10 mouse cellular contexts compared by ENCODE assay signal in genomic region chr14:45654876-45655416, GRCm38 (mm10). TPM values are rescaled to one million over a fixed set of nuclear protein-coding genes. Genes with fewer than 3 reads are reported as not detected.
DNase-seq lines count a peak whose midpoint lies in the region; ATAC-seq and TF ChIP-seq lines count a peak whose summit lies in the region.
"Had no signal": no experiment of that assay in that cellular context is flagged by ENCODE, and none has a peak within 500 bp of the region (broad histone marks: within the 10 kb centered on the region; RNA-seq: fewer than 3 reads in every experiment).

No protein-coding gene starts in this region.

- no peaks in the 10 kb centered on the region for H3K9me3 ChIP-seq in heart, embryonic 14.5 days (ENCODE audit: control insufficient read depth, low read length)
- no peaks in the 10 kb centered on the region for H3K9me3 ChIP-seq in forebrain, postnatal 0 days (ENCODE audit: low read length)
- H3K9me3 ChIP-seq in liver, embryonic 15.5 days (replicated peaks): no peaks in the 10 kb centered on the region

- intact Hi-C loops in gastrocnemius, postnatal 14 days (cut with DNase I; ENCODE audit: low total_unique reads): no loop called here

- DNase-seq in heart, postnatal 4 days: no peak
- no peak for DNase-seq in forebrain, postnatal 0 days
- no peak for DNase-seq in T-cell, adult 2 months (ENCODE audit: low spot score)
- no peak for DNase-seq in gastrocnemius, postnatal 14 days
- DNase-seq: cerebellum, adult 11 months; right cerebral cortex, postnatal 4 days had no signal

- H3K36me3 ChIP-seq in heart, embryonic 14.5 days (ENCODE audit: control insufficient read depth, insufficient read depth, low read length): 0 out of 2 replicates have a peak, but pooled peaks cover 3% of the 10 kb centered on the region
- no peaks in the 10 kb centered on the region for H3K36me3 ChIP-seq in forebrain, postnatal 0 days (ENCODE audit: insufficient read depth)
- no peaks in the 10 kb centered on the region; the same call in 1 of the 2 replicates for H3K36me3 ChIP-seq in liver, embryonic 15.5 days (replicated peaks)

- no peak overlapping the region for H3K4me3 ChIP-seq in heart, embryonic 14.5 days (ENCODE audit: control insufficient read depth in 1 of 2, insufficient read depth in 1 of 2, low read depth in 1 of 2, low read length in 2 of 2)
- H3K4me3 ChIP-seq in bone marrow, adult 2 months (replicated peaks; ENCODE audit: control insufficient read depth, low read depth, low read length): peak overlapping the region; percentile 29
- no peak overlapping the region; the same call in 1 of the 2 replicates for H3K4me3 ChIP-seq in forebrain, postnatal 0 days (ENCODE audit: low read depth, low read length)
- H3K4me3 ChIP-seq in liver, embryonic 15.5 days (replicated peaks): peak overlapping the region; percentile 74

- ATAC-seq in heart, embryonic 14.5 days (ENCODE audit: insufficient number of reproducible peaks, insufficient read depth, low FRiP score, low read depth): no peak
- no peak for ATAC-seq in forebrain, postnatal 0 days
- ATAC-seq in liver, embryonic 15.5 days (ENCODE audit: insufficient read depth): no peak
- ATAC-seq in monocyte, adult 5-6 weeks (replicated peaks; ENCODE audit: insufficient number of reproducible peaks, low FRiP score, low TSS enrichment, poor library complexity, severe bottlenecking): no peak

- no peak for TF ChIP-seq CTCF in bone marrow, adult 2 months (IDR thresholded peaks at IDR 0.05; ENCODE audit: control insufficient read depth, insufficient read depth, low read length)
- no peak for TF ChIP-seq CTCF in forebrain, postnatal 0 days (IDR thresholded peaks at IDR 0.05; ENCODE audit: low read depth)

- TF ChIP-seq POLR2A in bone marrow, adult 2 months (IDR thresholded peaks at IDR 0.05; ENCODE audit: borderline replicate concordance, control insufficient read depth, low read depth, low read length): no peak

- 76% methylated on average over 13 of the region's 13 CpGs for WGBS in heart, embryonic 14.5 days
- WGBS in bone marrow, adult 2 months: 91% methylated on average over 13 of the region's 13 CpGs
- 80% methylated on average over 13 of the region's 13 CpGs for WGBS in forebrain, postnatal 0 days
- WGBS in liver, embryonic 15.5 days (ENCODE audit: insufficient replicate concordance): 80% methylated on average over 13 of the region's 13 CpGs

- peak overlapping the region; percentile 90; the same call in 1 of the 2 replicates for H3K4me2 ChIP-seq in heart, embryonic 14.5 days (ENCODE audit: low read length)
- H3K4me2 ChIP-seq in forebrain, postnatal 0 days (ENCODE audit: low read depth): peak overlapping the region; percentile 77
- H3K4me2 ChIP-seq in liver, embryonic 15.5 days: peak overlapping the region; percentile 84

- H3K27ac ChIP-seq in heart, embryonic 14.5 days (replicated peaks in 1 of 2; ENCODE audit: control insufficient read depth in 1 of 2, insufficient read depth in 1 of 2, low read depth in 2 of 2, low read length in 2 of 2): 0 out of 4 replicates have a peak overlapping the region, but pooled peaks of 1 of the 2 experiments have one; percentile 16
- no peak overlapping the region for H3K27ac ChIP-seq in bone marrow, adult 2 months (ENCODE audit: control insufficient read depth, insufficient read depth, low read depth, low read length, poor library complexity)
- H3K27ac ChIP-seq in forebrain, postnatal 0 days (ENCODE audit: low read depth, low read length): no peak overlapping the region
- peak overlapping the region; percentile 91 for H3K27ac ChIP-seq in liver, embryonic 15.5 days (replicated peaks)

- peaks cover 8 to 35% of the 10 kb centered on the region in 2 experiments for H3K4me1 ChIP-seq in heart, embryonic 14.5 days (ENCODE audit: control insufficient read depth in 2 of 2, insufficient read depth in 2 of 2, low read length in 2 of 2)
- H3K4me1 ChIP-seq in bone marrow, adult 2 months (ENCODE audit: control insufficient read depth, insufficient read depth, low read length): peaks cover 4% of the 10 kb centered on the region; the same call in 1 of the 2 replicates
- H3K4me1 ChIP-seq in forebrain, postnatal 0 days (ENCODE audit: insufficient read depth): peaks cover 13% of the 10 kb centered on the region; the same call in 1 of the 2 replicates
- H3K4me1 ChIP-seq in liver, embryonic 15.5 days (replicated peaks): peaks cover 83% of the 10 kb centered on the region

- no peak overlapping the region for H3K9ac ChIP-seq in heart, embryonic 14.5 days (ENCODE audit: low read length)
- no peak overlapping the region for H3K9ac ChIP-seq in forebrain, postnatal 0 days
- peak overlapping the region; percentile 88; the same call in 1 of the 2 replicates for H3K9ac ChIP-seq in liver, embryonic 15.5 days

- H3K27me3 ChIP-seq in heart, embryonic 14.5 days (ENCODE audit: control insufficient read depth, insufficient read depth, low read length): no peaks in the 10 kb centered on the region
- H3K27me3 ChIP-seq in forebrain, postnatal 0 days (ENCODE audit: insufficient read depth, low read length): no peaks in the 10 kb centered on the region
- no peaks in the 10 kb centered on the region for H3K27me3 ChIP-seq in liver, embryonic 15.5 days

RNA-seq across cellular contexts. Expression of gene Ddhd1, which starts 3.0 kb away (rescaled TPM):
- polyA plus RNA-seq in heart, embryonic 14.5 days (2014; fragmentation: Nextera tagmentation; extraction: Ambion mirVana): 12.7 and 13.8 TPM in 2 replicates
- 10 to 100 TPM; 17.7 to 19.8 TPM for total RNA-seq in heart, postnatal 4 days (2021)
- 18.8 and 26.4 TPM in 2 replicates for polyA plus RNA-seq in bone marrow, adult 2 months (2011; ENCODE audit: insufficient read depth, insufficient read length, low replicate concordance, missing spikeins)
- total RNA-seq in forebrain, postnatal 0 days (2014; rRNA removed): 46.7 and 50.1 TPM in 2 replicates
- polyA plus RNA-seq in forebrain, postnatal 0 days (2015; fragmentation: Nextera tagmentation; extraction: Ambion mirVana): 7.2 and 12.0 TPM in 2 replicates
- 6.9 and 7.4 TPM in 2 replicates for polyA plus RNA-seq in liver, embryonic 15.5 days (2015; fragmentation: Nextera tagmentation; extraction: Ambion mirVana)
- 1 to 10 TPM; 4.5 to 5.3 TPM for total RNA-seq in gastrocnemius, postnatal 14 days (2021)
- 84.0 to 160 TPM (median 126 TPM) in 3 replicates for total RNA-seq in monocyte, adult 5-6 weeks (2017)

Comparison
In these comparisons a context has a peak if more than half of its experiments do, and no peak if none do; other contexts are left out.
1. H3K4me3 ChIP-seq: peak in bone marrow, adult 2 months (single experiment) and liver, embryonic 15.5 days (single experiment); none in heart, embryonic 14.5 days (0 of 2) and forebrain, postnatal 0 days (single experiment).
2. Peak in every context shown above with its lines, with median percentiles within 50 percentile points of each other: H3K4me2 ChIP-seq.